Mouse (Mus musculus): ENCODE measurements at regions not wholly inside any gene's neighbourhood (a gene's known extent, or its start where the extent isn't known, plus 50 kb on each side); places are given as distances from the start of the nearest gene placed in this dataset.
"Not testable (repeated sequence)": the region's sequence is repeated elsewhere in the genome, so short reads cannot be mapped to it uniquely, and the experiment has no call there.

GRCm38 (mm10) chr9:85920745-85921614 is 78.8 kb downstream of the Tpbg start:
- no peak for DNase-seq (ENCODE audit: low spot score in 2 of 2)

- no peak for DNase-seq (ENCODE audit: low spot score in 2 of 2)
Measured at GRCm38 (mm10) chr9:85925259-85925658, 83.1 kb downstream of the Tpbg start.

- no peak for DNase-seq (ENCODE audit: low spot score in 2 of 2)
Measured at GRCm38 (mm10) chr9:85932209-85932608, 90.0 kb downstream of the Tpbg start.

GRCm38 (mm10) chr9:85943066-85943684 is 101.0 kb downstream of the Tpbg start:
- DNase-seq (ENCODE audit: low spot score in 2 of 2) = not testable (repeated sequence)

- peak; percentile 43 to 52 for DNase-seq (ENCODE audit: low spot score in 2 of 2)
Measured at GRCm38 (mm10) chr9:85948495-85949137, 106.4 kb downstream of the Tpbg start.

- no peak for DNase-seq (ENCODE audit: low spot score in 2 of 2)
Measured at GRCm38 (mm10) chr9:85951777-85952176, 109.6 kb downstream of the Tpbg start.

GRCm38 (mm10) chr9:85970076-85970475 is 127.9 kb downstream of the Tpbg start:
- no peak for DNase-seq (ENCODE audit: low spot score in 2 of 2)

GRCm38 (mm10) chr9:85981428-85981827 is 139.2 kb downstream of the Tpbg start:
- no peak for DNase-seq (ENCODE audit: low spot score in 2 of 2)

GRCm38 (mm10) chr9:85983516-85983915 is 141.3 kb downstream of the Tpbg start:
- DNase-seq (ENCODE audit: low spot score in 2 of 2) = not testable (repeated sequence)

GRCm38 (mm10) chr9:85985671-85986070 is 143.5 kb downstream of the Tpbg start:
- no peak for DNase-seq (ENCODE audit: low spot score in 2 of 2)

GRCm38 (mm10) chr9:85986142-85986541 is 144.0 kb downstream of the Tpbg start:
- peak in 1 of 2 experiments; percentile 9 for DNase-seq (ENCODE audit: low spot score in 2 of 2)

- no peak for DNase-seq (ENCODE audit: low spot score in 2 of 2)
Measured at GRCm38 (mm10) chr9:86002996-86003395, 160.8 kb downstream of the Tpbg start.

- no peak for DNase-seq (ENCODE audit: low spot score in 2 of 2)
Measured at GRCm38 (mm10) chr9:86011661-86012060, 169.5 kb downstream of the Tpbg start.

- no peak for DNase-seq (ENCODE audit: low spot score in 2 of 2)
Measured at GRCm38 (mm10) chr9:86015841-86016240, 173.7 kb downstream of the Tpbg start.

GRCm38 (mm10) chr9:86020133-86020532 is 178.0 kb downstream of the Tpbg start:
- DNase-seq (ENCODE audit: low spot score in 2 of 2) = no peak

GRCm38 (mm10) chr9:86020765-86021164 is 178.6 kb downstream of the Tpbg start:
- DNase-seq (ENCODE audit: low spot score in 2 of 2) = no peak

GRCm38 (mm10) chr9:86030738-86031137 is 188.6 kb downstream of the Tpbg start:
- DNase-seq (ENCODE audit: low spot score in 2 of 2) = no peak

- DNase-seq (ENCODE audit: low spot score in 2 of 2) = no peak
Measured at GRCm38 (mm10) chr9:86044098-86044497, 201.9 kb downstream of the Tpbg start.

- DNase-seq (ENCODE audit: low spot score in 2 of 2) = no peak
Measured at GRCm38 (mm10) chr9:86058116-86058515, 215.9 kb downstream of the Tpbg start.

- DNase-seq (ENCODE audit: low spot score in 2 of 2) = no peak
Measured at GRCm38 (mm10) chr9:86060049-86060448, 217.9 kb downstream of the Tpbg start.

GRCm38 (mm10) chr9:86061230-86061629 is 219.1 kb downstream of the Tpbg start:
- no peak for DNase-seq (ENCODE audit: low spot score in 2 of 2)

GRCm38 (mm10) chr9:86079275-86079674 is 237.1 kb downstream of the Tpbg start:
- no peak for DNase-seq (ENCODE audit: low spot score in 2 of 2)

GRCm38 (mm10) chr9:86081873-86082272 is 239.7 kb downstream of the Tpbg start:
- no peak for DNase-seq (ENCODE audit: low spot score in 2 of 2)

All from left cerebral cortex, adult 9 months (tissue).